Mouse (Mus musculus): Measurements from ENCODE around the gene Pdrg1. TPM values are rescaled to one million over a fixed set of nuclear protein-coding genes. Genes with fewer than 3 reads are reported as not detected.

The Pdrg1 gene
- total RNA-seq, 2 experiments from 2014 or later, result 37.0 to 41.7 TPM

- Histone ChIP-seq H3K27ac (no peak overlapping the region), H3K4me3 (no peak overlapping the region)
- TF ChIP-seq CTCF (conservative IDR thresholded peaks at IDR 0.05), result no peak
- peak in 1 of 2 experiments; percentile 22 for DNase-seq (ENCODE audit: low spot score in 2 of 2)
Measured at GRCm38 (mm10) chr2:153049288-153049996, 34.2 kb upstream of the Pdrg1 start.

DNA sequence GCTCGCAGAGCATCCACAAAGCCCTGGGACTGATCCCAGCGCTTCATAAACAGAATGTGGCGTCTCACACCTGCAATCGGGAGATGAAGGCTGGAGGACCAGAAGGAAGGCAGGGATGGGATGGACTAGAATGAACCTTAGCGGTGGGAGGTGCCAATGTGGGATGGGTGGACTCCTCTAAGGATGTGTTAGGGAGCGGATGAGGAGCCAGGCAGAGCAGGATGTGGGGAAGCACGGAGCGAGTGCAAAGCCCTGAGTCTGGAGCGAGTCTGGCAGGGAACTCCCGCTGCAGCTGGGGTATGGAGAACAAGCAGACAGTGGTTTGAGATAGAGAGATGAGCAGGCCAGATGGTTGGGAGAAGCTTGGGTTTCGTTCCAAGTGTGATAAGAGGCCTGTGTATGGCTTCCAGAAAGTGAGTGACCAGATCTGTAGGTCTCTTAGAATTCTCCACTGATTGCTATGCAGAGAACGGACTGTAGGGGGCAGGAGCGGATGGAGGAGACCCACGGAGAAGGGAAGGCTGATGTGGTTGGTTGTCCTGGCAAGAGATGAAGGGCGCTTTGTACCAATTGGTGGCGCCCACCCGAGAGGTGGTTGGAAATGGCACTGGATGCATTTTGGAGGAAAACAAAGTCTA lies 32.7 kb upstream of the Pdrg1 start:
- no peak overlapping the region for H3K27ac ChIP-seq
- peak; percentile 33 to 71 for DNase-seq (ENCODE audit: low spot score in 2 of 2)

DNA sequence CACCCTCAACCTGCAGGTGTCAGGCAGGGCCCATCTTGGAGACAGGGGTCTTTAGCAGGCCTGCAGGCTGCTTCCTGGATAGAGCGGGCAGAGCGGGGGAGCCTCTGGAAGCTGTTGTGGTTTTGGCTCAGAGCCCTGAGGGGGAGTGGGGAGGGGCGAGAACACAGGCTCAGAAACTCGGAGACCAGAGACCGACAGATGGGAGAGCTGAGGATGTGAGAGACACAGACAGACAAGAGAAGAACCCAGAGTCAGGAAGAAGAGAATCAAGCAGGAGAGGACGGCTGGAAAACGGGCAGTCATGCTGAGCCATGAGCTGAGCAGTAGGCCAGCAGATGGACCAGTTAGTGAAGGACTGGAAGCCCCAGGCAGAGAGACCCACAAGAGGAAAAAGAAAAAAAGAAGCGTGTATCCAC lies 30.7 kb upstream of the Pdrg1 start:
- H3K4me3 ChIP-seq, result no peak overlapping the region
- no peak overlapping the region for H3K27ac ChIP-seq
- DNase-seq (ENCODE audit: low spot score in 2 of 2), result peak in 1 of 2 experiments; percentile 32
- TF ChIP-seq CTCF (conservative IDR thresholded peaks at IDR 0.05), result no peak

More for the DNA sequence above, 32.7 kb upstream of the Pdrg1 start:
- H3K4me3 ChIP-seq, result no peak overlapping the region
- peak; percentile 85 for TF ChIP-seq CTCF (conservative IDR thresholded peaks at IDR 0.05)

DNA sequence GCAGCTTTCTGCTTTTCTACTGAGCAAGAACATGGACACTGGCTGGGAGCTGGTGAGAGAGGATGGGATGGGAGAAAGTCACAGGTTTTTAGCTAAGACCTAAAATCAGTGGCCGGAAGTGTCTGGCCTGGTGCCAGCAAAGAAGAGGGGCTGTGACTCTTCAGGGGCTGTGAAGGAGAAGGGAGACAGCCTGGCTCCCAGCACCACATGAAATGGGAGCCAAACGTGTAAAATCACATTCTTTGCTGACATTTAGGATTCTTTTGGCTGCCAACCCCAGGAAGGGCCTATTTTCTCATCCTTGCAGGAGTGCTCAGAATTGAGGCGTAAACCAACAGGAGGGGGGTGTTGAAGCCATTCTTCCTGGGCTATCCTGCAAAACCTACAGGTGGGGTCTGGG lies 28.7 kb upstream of the Pdrg1 start:
- H3K27ac ChIP-seq, result no peak overlapping the region
- no peak for TF ChIP-seq CTCF (conservative IDR thresholded peaks at IDR 0.05)
- no peak overlapping the region for H3K4me3 ChIP-seq
- no peak for DNase-seq (ENCODE audit: low spot score in 2 of 2)

DNA sequence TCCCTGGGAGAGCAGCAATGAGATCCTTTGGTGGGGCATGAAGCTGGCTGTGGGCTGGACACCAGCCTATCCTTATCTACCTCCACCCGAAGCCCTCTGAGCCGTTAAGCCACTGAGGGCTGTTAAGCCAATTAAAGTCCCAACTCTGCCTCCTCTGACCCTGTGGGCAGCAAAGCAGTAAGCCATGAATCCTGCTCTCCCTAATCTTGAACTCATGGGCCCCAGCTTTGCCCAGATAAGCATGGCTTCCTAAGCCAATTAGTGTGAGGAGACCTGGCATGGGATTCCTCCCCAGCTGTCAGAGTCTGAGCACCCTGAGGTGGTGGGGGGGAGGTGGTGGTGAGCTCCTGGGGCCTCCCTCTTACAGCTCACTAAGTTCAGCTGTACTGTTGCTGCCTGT lies 21.5 kb upstream of the Pdrg1 start:
- H3K4me3 ChIP-seq, result no peak overlapping the region
- no peak for TF ChIP-seq CTCF (conservative IDR thresholded peaks at IDR 0.05)
- no peak overlapping the region for H3K27ac ChIP-seq
- no peak for DNase-seq (ENCODE audit: low spot score in 2 of 2)

DNA sequence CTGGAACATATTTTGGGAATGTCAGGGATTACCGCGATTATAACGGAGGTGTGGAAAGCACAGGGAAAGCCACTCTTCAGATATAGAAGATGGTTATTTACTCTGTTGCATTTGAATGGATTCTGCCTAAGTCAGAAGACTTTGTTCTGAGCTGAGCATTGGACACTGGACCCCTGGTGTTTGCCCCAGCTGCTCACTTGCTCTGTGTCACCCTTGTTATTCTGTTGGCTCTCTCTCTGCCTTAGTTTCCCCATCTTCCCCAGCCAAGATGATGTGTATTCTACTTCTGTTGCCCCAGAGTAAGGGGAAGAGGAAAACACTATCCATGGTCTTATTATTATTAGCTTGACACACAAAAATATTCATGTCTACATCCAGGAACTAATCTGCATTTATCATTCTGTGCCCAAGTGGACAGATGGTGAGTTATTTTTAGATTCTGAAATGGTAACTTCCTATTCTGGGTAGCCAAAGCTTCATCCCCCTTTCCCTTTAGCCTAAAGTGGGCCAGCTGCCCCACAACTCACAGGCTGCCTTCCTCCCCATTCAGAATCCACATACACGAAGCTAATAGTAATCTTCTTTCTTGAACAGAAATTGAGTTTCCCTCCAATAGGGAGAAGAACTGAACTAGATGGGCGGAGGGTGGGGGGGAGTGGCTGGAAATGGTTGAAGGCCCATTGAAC lies 18.5 kb upstream of the Pdrg1 start:
- TF ChIP-seq CTCF (conservative IDR thresholded peaks at IDR 0.05), result no peak
- no peak overlapping the region for H3K27ac ChIP-seq
- DNase-seq (ENCODE audit: low spot score in 2 of 2), result no peak
- H3K4me3 ChIP-seq, result no peak overlapping the region

- no peak overlapping the region for H3K27ac ChIP-seq
- no peak for TF ChIP-seq CTCF (conservative IDR thresholded peaks at IDR 0.05)
- DNase-seq (ENCODE audit: low spot score in 2 of 2), result no peak
- H3K4me3 ChIP-seq, result peak overlapping the region; percentile 54
Measured at GRCm38 (mm10) chr2:153032973-153033372, 17.7 kb upstream of the Pdrg1 start.

DNA sequence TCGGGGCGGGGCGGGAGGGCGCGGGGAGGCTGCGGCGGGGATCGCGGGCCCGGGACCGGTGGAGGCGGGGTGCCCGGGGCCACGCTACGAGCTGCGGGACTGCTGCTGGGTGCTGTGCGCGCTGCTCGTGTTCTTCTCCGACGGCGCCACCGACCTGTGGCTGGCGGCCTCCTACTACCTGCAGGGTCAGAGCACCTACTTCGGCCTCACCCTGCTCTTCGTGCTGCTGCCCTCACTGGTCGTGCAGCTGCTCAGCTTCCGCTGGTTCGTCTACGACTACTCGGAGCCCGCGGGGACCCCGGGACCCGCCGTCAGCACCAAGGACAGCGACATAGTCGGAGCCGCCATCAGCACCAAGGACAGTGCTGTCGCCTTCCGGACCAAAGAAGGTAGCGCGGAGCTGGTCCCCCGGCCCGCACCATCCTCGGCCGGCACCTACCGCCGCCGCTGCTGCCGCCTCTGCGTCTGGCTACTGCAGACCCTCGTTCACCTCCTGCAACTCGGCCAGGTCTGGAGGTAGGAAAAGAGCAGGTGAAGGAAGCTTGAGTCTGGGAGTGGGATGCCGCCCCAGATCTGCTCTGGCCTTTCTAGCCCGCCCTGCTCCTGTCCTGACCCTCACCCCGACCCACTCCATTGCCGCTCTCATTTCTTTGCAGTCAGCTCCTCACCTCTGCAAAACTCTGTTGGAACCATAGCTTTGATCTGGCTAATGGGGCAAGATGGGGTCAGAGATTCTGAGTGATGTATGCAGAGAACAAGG lies 17.0 kb upstream of the Pdrg1 start:
- DNase-seq (ENCODE audit: low spot score in 2 of 2), result peak in 1 of 2 experiments; percentile 52
- peak; percentile 10; the same call in 1 of the 2 replicates for TF ChIP-seq CTCF (conservative IDR thresholded peaks at IDR 0.05)
- H3K4me3 ChIP-seq, result peak overlapping the region; percentile 54
- H3K27ac ChIP-seq, result no peak overlapping the region

GRCm38 (mm10) chr2:153031126-153032082 lies 16.2 kb upstream of the Pdrg1 start, which contains the start of gene Xkr7:
Xkr7 (plus strand) TSS chr2:153031852.
- DNase-seq (ENCODE audit: low spot score in 2 of 2), result no peak
- no peak for TF ChIP-seq CTCF (conservative IDR thresholded peaks at IDR 0.05)
- 0 out of 2 replicates have a peak within 1 kb of the TSS, but pooled peaks have one; percentile 28 for H3K27ac ChIP-seq
- H3K4me3 ChIP-seq, result peak within 1 kb of the TSS; percentile 54

GRCm38 (mm10) chr2:153030422-153030821 lies 15.2 kb upstream of the Pdrg1 start:
- TF ChIP-seq CTCF (conservative IDR thresholded peaks at IDR 0.05), result no peak
- DNase-seq (ENCODE audit: low spot score in 2 of 2), result no peak
- H3K27ac ChIP-seq, result no peak overlapping the region
- H3K4me3 ChIP-seq, result no peak overlapping the region

DNA sequence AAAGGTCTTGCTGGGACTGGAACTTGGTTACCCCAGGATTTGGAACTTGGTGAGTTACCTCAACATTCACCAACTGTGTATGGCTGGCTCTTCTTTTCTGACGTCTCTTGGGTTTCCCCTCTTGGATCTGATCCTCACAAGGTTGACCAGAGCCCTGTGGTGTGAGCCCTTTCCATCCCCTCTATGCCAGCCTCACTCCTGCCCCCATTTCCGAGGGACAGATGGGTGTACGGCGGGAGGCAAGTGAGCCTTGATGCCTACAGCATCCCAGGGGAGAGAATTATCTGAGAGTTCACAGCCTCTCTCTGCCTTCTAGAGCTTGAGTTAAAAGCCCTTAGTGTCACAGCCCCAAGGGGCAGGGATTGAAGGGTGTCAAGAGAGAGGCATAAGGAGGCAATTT lies 12.3 kb upstream of the Pdrg1 start:
- Histone ChIP-seq H3K27ac (no peak overlapping the region), H3K4me3 (no peak overlapping the region)
- DNase-seq (ENCODE audit: low spot score in 2 of 2), result no peak
- no peak for TF ChIP-seq CTCF (conservative IDR thresholded peaks at IDR 0.05)

DNA sequence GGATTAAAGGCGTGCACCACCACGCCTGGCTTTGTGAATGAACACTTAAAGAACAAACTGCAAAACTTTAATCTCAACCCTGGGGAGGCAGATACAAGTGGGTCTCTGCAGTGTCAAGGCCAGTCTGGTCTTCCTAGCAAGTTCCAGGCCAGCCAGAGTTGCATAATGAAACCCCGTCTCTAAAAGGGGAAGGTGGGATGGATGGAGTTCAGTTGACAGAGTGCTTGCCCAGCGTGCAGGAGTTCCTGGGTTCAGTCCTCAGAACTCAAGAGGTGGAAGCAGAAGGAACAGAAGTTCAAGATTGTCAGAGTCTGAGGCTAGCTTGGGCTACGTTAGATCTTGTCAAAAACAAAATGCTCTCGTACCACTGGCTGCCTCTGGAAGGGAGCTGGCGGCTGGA lies 10.8 kb upstream of the Pdrg1 start:
- no peak overlapping the region for H3K27ac ChIP-seq
- H3K4me3 ChIP-seq, result no peak overlapping the region
- TF ChIP-seq CTCF (conservative IDR thresholded peaks at IDR 0.05), result no peak
- no peak for DNase-seq (ENCODE audit: low spot score in 2 of 2)
